Mouse (Mus musculus): ENCODE measurements around the gene Col4a6.

DNA sequence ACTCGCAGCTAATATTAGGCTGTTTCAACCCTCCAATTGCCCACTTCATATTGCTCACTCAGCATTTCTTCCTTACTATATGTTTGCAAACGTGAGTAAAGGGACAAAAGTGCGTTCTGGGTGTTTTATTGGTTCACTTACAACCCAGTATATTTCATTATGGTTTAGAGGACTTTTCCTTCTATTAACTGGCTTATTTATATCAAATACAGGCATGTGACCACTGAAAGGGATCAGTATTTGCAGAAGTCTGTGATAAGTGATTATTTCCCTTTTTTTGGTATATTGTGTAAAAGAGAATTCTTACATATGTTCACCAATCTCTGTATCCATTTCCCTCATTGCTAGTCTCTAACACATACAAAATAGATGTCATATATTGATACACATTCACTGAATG, 313.5 kb downstream of the Col4a6 start:
- TF ChIP-seq POLR2A (IDR thresholded peaks at IDR 0.05; ENCODE audit: control insufficient read depth, extremely low read depth, insufficient read depth, low read length, poor library complexity) (no peak), CTCF (IDR thresholded peaks at IDR 0.05; ENCODE audit: borderline replicate concordance, control insufficient read depth, extremely low read depth, insufficient read depth, low read length, poor library complexity) (no peak)
